Mouse (Mus musculus) kidney, postnatal 14 days (tissue): ENCODE results near the gene Olfr1259.
"Not testable (repeated sequence)": the region's sequence is repeated elsewhere in the genome, so short reads cannot be mapped to it uniquely, and the experiment has no call there.

Experiments
- DNase-seq: peaks from one replicate; pipeline ENCODE4 v3.0.0; 2022; ENCODE audit warnings: mixed read lengths

Gene Olfr1259

GRCm38 (mm10) chr2:89948564-89948963 lies at the start of gene Olfr1259:
Gene Olfr1259 (minus strand): TSS chr2:89948664.
- DNase-seq, result no peak

DNA sequence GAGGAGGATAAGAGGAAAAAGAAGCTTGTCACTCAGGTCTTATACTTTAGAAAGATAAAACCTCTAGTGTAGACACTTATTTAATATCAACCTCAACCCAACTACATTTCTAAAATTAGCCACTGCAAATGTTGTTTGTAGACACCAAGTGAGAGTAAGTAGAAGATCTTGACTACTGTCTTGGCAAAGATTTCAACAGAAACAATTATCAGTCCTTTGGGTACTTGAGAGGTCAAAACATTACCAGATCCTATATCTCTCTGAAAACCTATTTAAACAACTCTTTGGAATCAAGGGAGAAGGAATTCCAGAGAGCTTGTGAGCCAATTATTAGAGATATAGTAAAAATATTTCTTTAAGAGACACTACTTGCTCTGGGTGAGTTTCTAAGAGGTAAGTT lies 42.5 kb upstream of the Olfr1259 start, which contains the start of gene Olfr1261:
Olfr1261 (plus strand) TSS at position 301 of the 400 bp plus-strand sequence.
- no peak for DNase-seq

DNA sequence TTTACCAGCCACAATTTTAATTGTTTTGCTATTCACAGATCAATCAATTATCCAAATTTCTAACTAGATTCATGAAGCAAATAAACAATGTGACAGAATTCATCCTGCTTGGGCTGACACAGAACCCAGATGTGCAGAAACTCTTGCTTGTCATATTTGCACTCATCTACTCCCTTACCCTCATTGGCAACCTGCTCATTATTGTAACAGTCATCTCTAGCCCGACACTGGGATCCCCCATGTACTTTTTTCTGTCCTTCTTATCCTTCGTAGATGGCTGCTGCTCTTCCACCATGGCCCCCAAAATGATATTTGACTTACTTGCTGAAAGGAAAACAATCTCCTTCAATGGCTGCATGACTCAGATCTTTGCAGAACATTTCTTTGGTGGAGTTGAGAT lies 29.2 kb upstream of the Olfr1259 start:
- DNase-seq, result no peak

DNA sequence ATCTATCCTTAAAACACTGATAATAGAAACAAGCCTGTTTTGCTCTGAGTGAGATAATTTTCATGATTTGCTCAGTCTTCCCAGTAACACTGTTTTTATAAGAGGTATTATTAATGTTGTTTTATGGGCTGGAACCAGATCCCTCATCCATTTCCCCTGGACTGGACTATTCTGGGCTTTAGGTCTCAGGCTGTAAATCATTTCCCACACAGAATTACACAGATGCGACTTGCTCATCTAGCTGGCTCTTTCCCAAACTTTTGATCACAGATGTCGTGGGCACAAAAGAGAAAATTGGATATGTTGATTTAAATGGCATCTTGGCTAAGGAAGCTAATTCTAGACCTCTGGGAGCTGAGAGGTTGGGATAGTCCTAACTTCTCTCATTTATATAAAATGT lies 25.7 kb upstream of the Olfr1259 start, which contains the start of gene Olfr1260:
Olfr1260 (plus strand) TSS at position 157 of the 400 bp plus-strand sequence.
- no peak for DNase-seq

GRCm38 (mm10) chr2:89927009-89927408 lies 21.5 kb downstream of the Olfr1259 start, which contains the start of gene Olfr1258:
Gene Olfr1258 (plus strand): TSS chr2:89927309.
- no peak for DNase-seq

GRCm38 (mm10) chr2:89912616-89913015 lies 35.8 kb downstream of the Olfr1259 start:
- DNase-seq, result not testable (repeated sequence)
